Mouse (Mus musculus) brain, embryonic 14.5 days (tissue): ENCODE data around the gene Sstr4.

ENCODE experiments used
- CTCF ChIP-seq: fragments of 200-500 bp; IDR thresholded peaks from 2 replicates; pipeline ENCODE4 v1.5.1; 2012; ENCODE audit warnings: inconsistent platforms, mild to moderate bottlenecking, moderate library complexity, borderline replicate concordance; ENCODE audit not compliant: insufficient read depth, insufficient read length; ENCODE audit errors: extremely low read depth
- POLR2A ChIP-seq: fragments of 200-500 bp; IDR thresholded peaks from 2 replicates; pipeline ENCODE4 v1.6.1; 2012; ENCODE audit warnings: mild to moderate bottlenecking, inconsistent platforms, borderline replicate concordance; ENCODE audit not compliant: poor library complexity, insufficient read depth, insufficient read length, severe bottlenecking; ENCODE audit errors: extremely low read depth

DNA sequence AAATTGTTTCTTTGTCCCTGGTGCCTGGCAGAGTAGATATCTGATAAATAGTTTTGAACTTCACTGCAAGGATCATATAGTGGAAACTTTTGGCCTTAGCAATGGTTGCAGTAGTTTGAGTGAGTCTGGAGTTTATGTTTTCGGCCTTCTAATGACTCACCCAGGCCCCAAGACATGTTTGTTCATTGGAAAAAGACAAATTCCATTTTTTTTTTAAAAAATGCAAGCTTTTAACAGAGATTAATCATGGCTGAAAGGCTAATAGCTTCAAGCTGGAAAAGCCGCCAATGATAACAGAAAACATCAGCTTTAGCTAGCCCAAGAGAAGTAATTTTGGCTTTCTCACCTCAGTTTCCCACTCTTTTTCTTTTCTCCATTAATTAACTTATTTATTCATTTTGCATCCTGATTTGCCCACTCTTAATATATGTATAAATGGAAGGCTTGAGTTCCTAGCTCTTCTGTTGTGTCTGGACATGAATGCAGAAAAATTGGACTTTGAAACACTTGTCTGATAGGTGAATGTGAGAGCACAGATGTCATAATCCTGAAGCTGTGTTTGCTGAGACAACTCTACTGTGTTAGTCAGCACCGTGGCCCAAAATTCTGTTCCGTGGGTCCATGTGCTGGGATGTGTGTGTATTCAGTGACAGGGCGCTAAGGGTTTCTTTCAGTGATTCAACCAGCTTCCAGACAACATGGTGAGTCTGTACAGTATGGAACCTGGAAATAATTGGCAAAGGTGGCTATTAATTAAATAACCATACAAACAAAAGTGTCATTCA lies 3.9 kb downstream of the Sstr4 start:
- TF ChIP-seq CTCF (no peak), POLR2A (no peak)
